Mouse (Mus musculus) left cerebral cortex, adult 9 months (tissue): ENCODE results near the gene Ruvbl2.
"Not testable (repeated sequence)": the region's sequence is repeated elsewhere in the genome, so short reads cannot be mapped to it uniquely, and the experiment has no call there.

Experiments used
- DNase-seq, 2 experiments: peaks; one replicate each; pipeline ENCODE4 v3.0.0; 2022; ENCODE audit warnings: low spot score in 2 of 2

Ruvbl2 gene

GRCm38 (mm10) chr7:45401521-45402085, 36.3 kb downstream of the Ruvbl2 start:
- no peak for DNase-seq

DNA sequence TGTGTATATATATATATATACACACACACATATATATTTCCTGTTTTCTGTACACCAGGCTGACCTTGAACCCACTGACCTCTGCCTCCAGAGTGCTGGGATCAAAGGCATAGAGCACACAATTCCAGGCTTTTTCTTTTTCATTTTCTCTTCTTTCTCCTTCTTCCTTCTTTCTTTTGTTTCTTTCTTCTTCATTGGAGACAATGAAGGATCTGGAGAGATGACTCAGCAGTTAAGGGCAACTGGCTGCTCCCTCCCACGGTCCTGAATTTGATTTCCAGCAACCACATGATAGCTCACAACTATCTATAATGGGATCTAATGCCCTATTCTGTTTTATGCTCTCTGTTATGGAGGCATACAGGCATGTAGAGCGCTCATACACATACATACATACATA, 41.1 kb downstream of the Ruvbl2 start:
- DNase-seq, result no peak

DNA sequence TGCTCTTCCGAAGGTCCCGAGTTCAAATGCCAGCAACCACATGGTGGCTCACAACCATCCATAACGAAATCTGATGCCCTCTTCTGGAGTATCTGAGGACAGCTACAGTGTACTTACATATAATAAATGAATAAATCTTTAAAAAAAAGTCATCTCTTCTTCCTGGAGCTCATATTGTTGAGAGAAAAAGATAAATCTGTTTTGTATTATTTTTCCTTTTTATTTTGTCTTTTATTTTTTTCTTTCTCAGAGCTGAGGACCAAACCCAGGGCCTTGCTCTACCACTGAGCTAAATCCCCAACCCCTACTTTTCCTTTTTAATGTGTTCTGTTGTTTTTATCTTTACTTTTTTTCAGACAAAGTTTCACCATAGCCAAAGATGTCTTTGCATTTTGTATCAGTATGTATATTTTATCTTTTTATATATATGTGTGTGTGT, 41.5 kb downstream of the Ruvbl2 start:
- not testable (repeated sequence) for DNase-seq

DNA sequence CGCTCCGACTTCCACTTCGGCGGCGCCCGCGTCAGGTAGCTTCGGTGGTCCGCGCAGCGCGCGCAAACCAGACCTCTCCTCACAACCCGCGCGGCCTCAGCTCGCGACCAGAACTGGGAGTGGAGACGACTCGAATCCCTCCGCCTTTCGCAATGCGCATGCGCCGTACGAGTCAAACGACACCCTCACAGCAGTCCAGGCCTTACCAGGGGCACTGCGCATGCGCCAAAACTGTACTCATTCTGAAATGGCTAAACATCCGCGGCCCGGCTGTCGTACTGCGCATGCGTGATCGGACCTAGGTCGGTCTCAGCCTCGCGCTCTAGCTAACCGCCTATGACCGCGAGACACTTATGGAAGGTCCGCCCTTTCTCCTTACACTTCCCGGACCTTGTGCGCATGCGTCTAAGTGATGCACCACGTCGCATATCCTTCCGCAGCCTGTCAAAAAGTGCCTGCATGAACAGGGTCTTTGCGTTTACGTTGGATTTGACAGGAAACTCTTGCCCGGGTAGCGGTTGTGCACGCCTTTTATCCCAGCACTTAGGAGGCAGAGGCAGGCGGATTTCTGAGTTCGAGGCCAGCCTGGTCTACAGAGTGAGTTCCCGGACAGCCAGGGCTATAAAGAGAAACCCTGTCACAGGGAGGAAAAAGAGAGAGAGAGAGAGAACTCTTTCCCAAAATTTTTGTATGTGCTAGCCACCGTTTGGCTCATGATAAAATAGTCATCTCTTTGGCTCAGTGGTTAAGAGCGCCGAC, 42.1 kb downstream of the Ruvbl2 start, which contains the start of gene Snrnp70:
TSS of gene Snrnp70 (minus strand) at position 165 of the 759 bp plus-strand sequence.
- DNase-seq, result peak; percentile 99 to 100

GRCm38 (mm10) chr7:45395129-45395541, 42.8 kb downstream of the Ruvbl2 start:
- DNase-seq, result peak in 1 of 2 experiments; percentile 26

- no peak for DNase-seq
These were observed 51.8 kb downstream of the Ruvbl2 start for GRCm38 (mm10) chr7:45386077-45386476.

DNA sequence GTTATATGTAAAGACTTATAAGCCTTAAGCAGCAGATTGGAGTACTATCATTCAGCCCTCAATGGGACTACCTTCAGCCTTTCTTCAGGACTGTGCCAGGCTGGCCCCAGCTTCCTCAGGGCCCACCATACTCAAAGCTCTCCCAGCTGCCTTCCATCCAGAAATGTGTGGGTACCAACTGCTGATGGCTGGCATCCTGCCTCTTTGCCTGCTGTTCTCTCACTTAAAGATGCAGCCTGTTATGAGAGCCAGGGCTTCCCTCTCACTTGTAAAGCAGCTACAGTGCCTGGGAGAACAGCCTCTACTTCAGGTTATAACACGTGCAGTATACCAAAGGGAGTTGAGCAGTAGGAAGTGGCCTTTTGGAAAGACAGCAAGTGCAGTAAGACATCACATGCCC, 61.8 kb downstream of the Ruvbl2 start:
- no peak for DNase-seq

DNA sequence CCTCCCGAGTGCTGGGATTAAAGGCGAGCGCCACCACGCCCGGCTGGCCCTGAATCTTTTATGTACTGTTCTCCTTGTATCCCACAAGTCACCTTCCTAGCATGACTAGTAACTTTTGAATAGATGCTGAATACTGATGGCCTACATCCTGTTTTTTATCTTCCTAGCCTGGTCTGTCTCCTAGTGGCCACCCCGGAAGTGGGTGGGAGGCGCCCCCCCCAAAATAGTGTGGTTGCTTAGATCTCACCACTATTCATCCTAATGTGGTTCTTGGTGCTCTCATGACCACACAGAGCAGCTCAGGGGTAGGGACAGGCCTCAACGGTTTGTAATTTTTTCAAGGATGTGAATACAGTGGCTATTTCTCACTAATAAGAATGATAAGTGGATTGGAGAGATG, 63.3 kb downstream of the Ruvbl2 start:
- no peak for DNase-seq

DNA sequence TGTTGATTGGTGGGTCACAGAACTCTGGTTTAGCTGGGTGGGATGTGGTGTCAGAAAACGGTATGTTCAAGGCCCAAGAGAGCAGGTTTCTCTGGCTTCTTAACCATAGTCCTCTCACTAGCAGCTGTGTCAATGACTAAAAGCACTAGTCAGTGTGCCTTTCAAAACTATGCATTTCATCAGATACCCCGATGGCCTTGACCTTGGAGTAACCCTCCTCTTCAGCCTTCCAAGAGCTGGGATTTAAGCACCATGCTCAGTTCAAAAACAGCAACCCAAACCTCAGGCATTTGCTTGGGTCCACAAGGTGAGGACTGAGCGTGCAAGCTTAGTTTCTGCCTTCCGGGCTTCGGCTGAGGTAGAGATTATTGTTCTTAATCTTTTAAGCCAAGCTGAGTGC, 65.5 kb downstream of the Ruvbl2 start:
- no peak for DNase-seq
